Mouse (Mus musculus) embryonic facial prominence, embryonic 14.5 days (tissue): Measurements from ENCODE around the gene Bst2. TPM values are rescaled to one million over a fixed set of nuclear protein-coding genes. Genes with fewer than 3 reads are reported as not detected.

Experiments used
- ATAC-seq: fragments of 200-750 bp; cut with Nextera tagmentation; 2 replicates; pipeline ENCODE4 v1.8.0; 2017; ENCODE audit warnings: low read depth, moderate number of reproducible peaks, moderate TSS enrichment
- DNase-seq: peaks from one replicate; pipeline ENCODE4 v3.0.0-alpha.2; 2015; ENCODE audit warnings: low spot score
- H3K27ac ChIP-seq: fragments of 300-500 bp; sonication (generic); replicated peaks from 2 replicates; pipeline ENCODE4 v1.5.1; 2014; ENCODE audit warnings: low read depth, mild to moderate bottlenecking, low read length, moderate library complexity
- H3K27me3 ChIP-seq: fragments of 300-500 bp; sonication (generic); replicated peaks from 2 replicates; pipeline ENCODE4 v1.6.1; 2014; ENCODE audit warnings: low read length; ENCODE audit not compliant: control insufficient read depth, insufficient read depth
- H3K36me3 ChIP-seq: fragments of 300-500 bp; sonication (generic); 2 replicates; pipeline ENCODE4 v1.6.1; 2014; ENCODE audit warnings: low read length, mixed read lengths; ENCODE audit not compliant: control insufficient read depth, insufficient read depth
- H3K4me1 ChIP-seq: fragments of 300-500 bp; sonication (generic); 2 replicates; pipeline ENCODE4 v1.6.1; 2014; ENCODE audit warnings: antibody characterized with exemption, low read length; ENCODE audit not compliant: control insufficient read depth, insufficient read depth
- H3K4me2 ChIP-seq: fragments of 300-500 bp; sonication (generic); 2 replicates; pipeline ENCODE4 v1.6.1; 2014; ENCODE audit warnings: low read depth, mild to moderate bottlenecking, low read length, moderate library complexity, mixed read lengths
- H3K4me3 ChIP-seq: fragments of 300-500 bp; sonication (generic); 2 replicates; pipeline ENCODE4 v1.5.1; 2014; ENCODE audit warnings: low read depth, mild to moderate bottlenecking, low read length
- H3K9ac ChIP-seq: fragments of 300-500 bp; sonication (generic); 2 replicates; pipeline ENCODE4 v1.6.1; 2014; ENCODE audit warnings: low read depth, mild to moderate bottlenecking, low read length, moderate library complexity, mixed read lengths
- H3K9me3 ChIP-seq: fragments of 300-500 bp; sonication (generic); 2 replicates; pipeline ENCODE4 v1.6.1; 2016; ENCODE audit warnings: low read length; ENCODE audit not compliant: control insufficient read depth
- WGBS: fragments of 180-500 bp; shearing (Covaris S2); extraction: QIAGEN DNeasy Blood & Tissue Kit; methylation state at CpG from one replicate; pipeline ENCODE4 v1.1.7; 2014; 5-methylcytosine and 5-hydroxymethylcytosine counted together
- polyA plus RNA-seq: library from polyadenylated mRNA; unstranded; fragments of >200 nt; fragmentation: Nextera tagmentation; extraction: Ambion mirVana; gene quantifications from 2 replicates; pipeline ENCODE4 v1.2.1, GENCODE M21; 2014

Bst2 gene
- polyA plus RNA-seq, 1 experiment from 2014 or later: 16.2 TPM

- H3K4me1 ChIP-seq: peaks cover 16% of the 10 kb centered on the region
- ATAC-seq (peak; percentile 92), DNase-seq (peak; percentile 96)
- 0% methylated on average over 16 of the region's 22 CpGs for WGBS
- peak overlapping the region; percentile 89; the same call in 1 of the 2 replicates for H3K27ac ChIP-seq
- peak overlapping the region; percentile 78 for H3K4me3 ChIP-seq
- H3K36me3 ChIP-seq: peaks cover 36% of the 10 kb centered on the region
- no peaks in the 10 kb centered on the region for H3K9me3 ChIP-seq
- peak overlapping the region; percentile 99 for H3K4me2 ChIP-seq
- peak overlapping the region; percentile 79 for H3K9ac ChIP-seq
- no peaks in the 10 kb centered on the region for H3K27me3 ChIP-seq
Observed at GRCm38 (mm10) chr8:71488454-71488853, 48.8 kb downstream of the Bst2 start.

- peak within 1 kb of the TSS; percentile 79 for H3K9ac ChIP-seq
- ATAC-seq (peak; percentile 66), DNase-seq (peak; percentile 93)
- peak within 1 kb of the TSS; percentile 99 for H3K4me2 ChIP-seq
- H3K27ac ChIP-seq: peak within 1 kb of the TSS; percentile 89
- under 1% methylated on average over 23 of the region's 33 CpGs for WGBS
- peaks cover 31% of the 10 kb centered on the region for H3K36me3 ChIP-seq
- H3K9me3 ChIP-seq: no peaks in the 10 kb centered on the region
- peak within 1 kb of the TSS; percentile 78 for H3K4me3 ChIP-seq
- H3K4me1 ChIP-seq: peaks cover 16% of the 10 kb centered on the region
- H3K27me3 ChIP-seq: no peaks in the 10 kb centered on the region
Observed at GRCm38 (mm10) chr8:71487691-71488445, 49.4 kb downstream of the Bst2 start, which contains the start of gene Gtpbp3. Gtpbp3 (plus strand) TSS chr8:71488103.

- H3K4me3 ChIP-seq: peak overlapping the region; percentile 80
- ATAC-seq (no peak), DNase-seq (no peak)
- H3K27me3 ChIP-seq: no peaks in the 10 kb centered on the region
- peaks cover 28% of the 10 kb centered on the region for H3K36me3 ChIP-seq
- peak overlapping the region; percentile 91 for H3K9ac ChIP-seq
- H3K4me1 ChIP-seq: peaks cover 16% of the 10 kb centered on the region
- WGBS: 12% methylated on average over 7 of the region's 7 CpGs
- H3K9me3 ChIP-seq: no peaks in the 10 kb centered on the region
- H3K27ac ChIP-seq: peak overlapping the region; percentile 69; the same call in 1 of the 2 replicates
- H3K4me2 ChIP-seq: peak overlapping the region; percentile 89
Observed at GRCm38 (mm10) chr8:71486136-71486529, 51.1 kb downstream of the Bst2 start.

- DNase-seq (peak; percentile 96), ATAC-seq (peak; percentile 85)
- Histone ChIP-seq H3K9ac (peak within 1 kb of the TSS; percentile 91), H3K4me2 (peak within 1 kb of the TSS; percentile 89), H3K27ac (peak within 1 kb of the TSS; percentile 69), H3K4me1 (peaks cover 16% of the 10 kb centered on the region), H3K4me3 (peak within 1 kb of the TSS; percentile 80), H3K9me3 (no peaks in the 10 kb centered on the region), H3K27me3 (no peaks in the 10 kb centered on the region), H3K36me3 (peaks cover 28% of the 10 kb centered on the region; the same call in 1 of the 2 replicates)
- WGBS: 18% methylated on average over 14 of the region's 58 CpGs
Observed at GRCm38 (mm10) chr8:71485142-71486135, 51.8 kb downstream of the Bst2 start, which contains the start of gene Ano8. Ano8 (minus strand) TSS chr8:71485963.

- 91% methylated on average over 18 of the region's 19 CpGs for WGBS
- Histone ChIP-seq H3K27me3 (no peaks in the 10 kb centered on the region), H3K4me1 (peaks cover 16% of the 10 kb centered on the region), H3K9me3 (no peaks in the 10 kb centered on the region), H3K36me3 (peaks cover 35% of the 10 kb centered on the region; the same call in 1 of the 2 replicates), H3K4me3 (peak overlapping the region; percentile 80; the same call in 1 of the 2 replicates), H3K27ac (no peak overlapping the region), H3K9ac (0 out of 2 replicates have a peak overlapping the region, but pooled peaks have one; percentile 91), H3K4me2 (peak overlapping the region; percentile 89)
- DNase-seq: no peak
- ATAC-seq: no peak
Observed at GRCm38 (mm10) chr8:71484736-71485135, 52.5 kb downstream of the Bst2 start.

Other genes with a start within 250 kb of the Bst2 start
- gene Use1, start 170.6 kb downstream of the Bst2 start, polyA plus RNA-seq: 106 and 115 TPM in 2 replicates
- 3.8 and 4.0 TPM in 2 replicates for gene Ocel1, start 166.2 kb downstream of the Bst2 start, polyA plus RNA-seq
- 57.2 and 61.9 TPM in 2 replicates for gene Nr2f6, start 155.5 kb downstream of the Bst2 start, polyA plus RNA-seq
- gene Ushbp1, start 141.7 kb downstream of the Bst2 start, polyA plus RNA-seq: 9.4 and 11.3 TPM in 2 replicates
- gene Babam1, start 140.6 kb downstream of the Bst2 start, polyA plus RNA-seq: 79.6 and 85.2 TPM in 2 replicates
- gene Ankle1, start 131.4 kb downstream of the Bst2 start, polyA plus RNA-seq: 13.0 and 16.4 TPM in 2 replicates
- 47.9 and 49.4 TPM in 2 replicates for gene Abhd8, start 73.8 kb downstream of the Bst2 start, polyA plus RNA-seq
- gene Mrpl34, start 72.5 kb downstream of the Bst2 start, polyA plus RNA-seq: 115 and 123 TPM in 2 replicates
- gene Dda1, start 68.3 kb downstream of the Bst2 start, polyA plus RNA-seq: 100 and 105 TPM in 2 replicates
- 2.0 and 2.1 TPM in 2 replicates for gene Ano8, start 51.5 kb downstream of the Bst2 start, polyA plus RNA-seq
- gene Gtpbp3, start 49.4 kb downstream of the Bst2 start, polyA plus RNA-seq: 5.3 and 6.8 TPM in 2 replicates
- gene Plvap, start 25.7 kb downstream of the Bst2 start, polyA plus RNA-seq: 53.5 and 59.0 TPM in 2 replicates
- gene Ccdc194, start 11.7 kb downstream of the Bst2 start, polyA plus RNA-seq: 2.4 and 3.5 TPM in 2 replicates
- 85.4 and 95.3 TPM in 2 replicates for gene Mvb12a, start 5.5 kb upstream of the Bst2 start, polyA plus RNA-seq
- gene Tmem221, start 21.4 kb upstream of the Bst2 start, polyA plus RNA-seq: 1.1 and 1.4 TPM in 2 replicates
- 0.07 TPM in 1 of 2 replicates, not detected in the other for gene Nxnl1, start 29.1 kb upstream of the Bst2 start, polyA plus RNA-seq
- 15.5 and 20.4 TPM in 2 replicates for gene Slc27a1, start 31.4 kb upstream of the Bst2 start, polyA plus RNA-seq
- gene Pgls, start 54.7 kb upstream of the Bst2 start, polyA plus RNA-seq: 239 and 245 TPM in 2 replicates
- 2.3 and 3.5 TPM in 2 replicates for gene Fam129c, start 60.2 kb upstream of the Bst2 start, polyA plus RNA-seq
- 107 and 112 TPM in 2 replicates for gene Colgalt1, start 73.5 kb upstream of the Bst2 start, polyA plus RNA-seq
- 1.1 and 1.4 TPM in 2 replicates for gene Unc13a, start 134.3 kb upstream of the Bst2 start, polyA plus RNA-seq
- 4.8 and 5.2 TPM in 2 replicates for gene Jak3, start 138.8 kb upstream of the Bst2 start, polyA plus RNA-seq
- 1.0 TPM in 1 of 2 replicates, not detected in the other for gene Insl3, start 151.8 kb upstream of the Bst2 start, polyA plus RNA-seq
- 0.84 and 0.87 TPM in 2 replicates for gene B3gnt3, start 164.3 kb upstream of the Bst2 start, polyA plus RNA-seq
- 2.6 and 2.7 TPM in 2 replicates for gene Fcho1, start 188.3 kb upstream of the Bst2 start, polyA plus RNA-seq